Mouse (Mus musculus) kidney, embryonic 15.5 days (tissue): Measurements from ENCODE around the gene Arl11. TPM values are rescaled to one million over a fixed set of nuclear protein-coding genes. Genes with fewer than 3 reads are reported as not detected.
"Not testable (repeated sequence)": the region's sequence is repeated elsewhere in the genome, so short reads cannot be mapped to it uniquely, and the experiment has no call there.

Experiments
- ATAC-seq: fragments of 200-750 bp; cut with Nextera tagmentation; replicated peaks from 2 replicates; pipeline ENCODE4 v1.8.0; 2017; ENCODE audit warnings: moderate TSS enrichment; ENCODE audit not compliant: low FRiP score
- H3K27ac ChIP-seq: fragments of 300-500 bp; sonication (generic); 2 replicates; pipeline ENCODE4 v1.5.1; 2015; ENCODE audit warnings: mild to moderate bottlenecking, inconsistent platforms
- H3K27me3 ChIP-seq: fragments of 300-500 bp; sonication (generic); 2 replicates; pipeline ENCODE4 v1.6.1; 2015; ENCODE audit warnings: inconsistent platforms
- H3K36me3 ChIP-seq: fragments of 300-500 bp; sonication (generic); 2 replicates; pipeline ENCODE4 v1.6.1; 2015; ENCODE audit warnings: inconsistent platforms
- H3K4me1 ChIP-seq: fragments of 300-500 bp; sonication (generic); 2 replicates; pipeline ENCODE4 v1.6.1; 2015; ENCODE audit warnings: inconsistent platforms
- H3K4me2 ChIP-seq: fragments of 300-500 bp; sonication (generic); 2 replicates; pipeline ENCODE4 v1.6.1; 2015; ENCODE audit warnings: moderate library complexity, mild to moderate bottlenecking, inconsistent platforms
- H3K4me3 ChIP-seq: fragments of 300-500 bp; sonication (generic); replicated peaks from 2 replicates; pipeline ENCODE4 v1.5.1; 2015; ENCODE audit warnings: mild to moderate bottlenecking, inconsistent platforms
- H3K9ac ChIP-seq: fragments of 300-500 bp; sonication (generic); 2 replicates; pipeline ENCODE4 v1.6.1; 2015; ENCODE audit warnings: mild to moderate bottlenecking, inconsistent platforms
- H3K9me3 ChIP-seq: fragments of 300-500 bp; sonication (generic); replicated peaks from 2 replicates; pipeline ENCODE4 v1.6.1; 2016; ENCODE audit warnings: inconsistent platforms
- WGBS: fragments of 180-500 bp; shearing (Covaris S2); methylation state at CpG from one replicate; pipeline ENCODE4 v1.1.7; 2015; ENCODE audit warnings: mixed read lengths; 5-methylcytosine and 5-hydroxymethylcytosine counted together
- polyA plus RNA-seq: library from polyadenylated mRNA; unstranded; fragments of >200 nt; fragmentation: Nextera tagmentation; extraction: Ambion mirVana; gene quantifications from 2 replicates; pipeline ENCODE4 v1.2.1, GENCODE M21; 2015

The Arl11 gene
- polyA plus RNA-seq, 1 experiment from 2014 or later: 0.84 TPM

GRCm38 (mm10) chr14:61302428-61302827, 7.1 kb upstream of the Arl11 start:
- Histone ChIP-seq H3K9ac (no peak overlapping the region), H3K4me3 (no peak overlapping the region), H3K27ac (no peak overlapping the region), H3K36me3 (no peaks in the 10 kb centered on the region), H3K4me2 (no peak overlapping the region), H3K4me1 (no peaks in the 10 kb centered on the region), H3K9me3 (no peaks in the 10 kb centered on the region), H3K27me3 (no peaks in the 10 kb centered on the region)
- ATAC-seq: no peak
- WGBS: 77% methylated on average over 2 of the region's 2 CpGs

GRCm38 (mm10) chr14:61303969-61304609, 5.5 kb upstream of the Arl11 start:
- Histone ChIP-seq H3K36me3 (no peaks in the 10 kb centered on the region), H3K9ac (no peak overlapping the region), H3K27me3 (no peaks in the 10 kb centered on the region), H3K4me1 (no peaks in the 10 kb centered on the region), H3K4me2 (no peak overlapping the region), H3K27ac (no peak overlapping the region), H3K9me3 (no peaks in the 10 kb centered on the region), H3K4me3 (no peak overlapping the region)
- 70% methylated on average over 4 of the region's 4 CpGs for WGBS
- ATAC-seq: no peak

- Histone ChIP-seq H3K9ac (no peak overlapping the region), H3K27me3 (no peaks in the 10 kb centered on the region), H3K9me3 (no peaks in the 10 kb centered on the region), H3K4me1 (peaks cover 18% of the 10 kb centered on the region), H3K4me2 (no peak overlapping the region), H3K27ac (peak overlapping the region; percentile 27; the same call in 1 of the 2 replicates), H3K36me3 (no peaks in the 10 kb centered on the region), H3K4me3 (no peak overlapping the region)
- no peak for ATAC-seq
- WGBS: 48% methylated on average over 7 of the region's 7 CpGs
These were observed 651 bp downstream of the Arl11 start for GRCm38 (mm10) chr14:61310036-61310772.

- Histone ChIP-seq H3K9ac (no peak overlapping the region), H3K27me3 (no peaks in the 10 kb centered on the region), H3K4me2 (peak overlapping the region; percentile 3; the same call in 1 of the 2 replicates), H3K9me3 (no peaks in the 10 kb centered on the region), H3K27ac (no peak overlapping the region), H3K4me3 (no peak overlapping the region), H3K4me1 (peaks cover 18% of the 10 kb centered on the region), H3K36me3 (no peaks in the 10 kb centered on the region)
- 61% methylated on average over 12 of the region's 12 CpGs for WGBS
- ATAC-seq: no peak
These were observed 1.4 kb downstream of the Arl11 start for GRCm38 (mm10) chr14:61310963-61311362.

DNA sequence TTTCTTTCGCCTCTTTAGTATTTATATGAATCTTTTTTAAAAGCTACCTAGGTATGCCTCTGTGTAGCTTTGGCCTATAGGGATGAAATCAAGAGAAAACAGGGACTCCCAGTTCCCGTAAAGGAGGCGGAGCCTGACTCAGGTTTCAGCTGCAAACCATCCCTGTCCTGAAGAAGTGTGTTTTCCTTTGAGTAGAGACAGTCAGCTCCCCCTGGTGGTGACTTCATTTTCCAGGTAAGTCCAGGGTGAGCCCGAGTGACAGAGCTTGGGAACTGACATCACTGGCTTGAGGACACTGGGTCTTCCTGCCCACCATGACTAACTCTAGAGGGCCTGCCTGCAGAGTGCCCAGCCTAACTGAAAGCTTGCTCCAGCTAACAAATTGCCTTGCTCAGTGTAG, 7.3 kb downstream of the Arl11 start:
- peak; percentile 25; the same call in 1 of the 2 replicates for ATAC-seq
- H3K27ac ChIP-seq: no peak overlapping the region
- H3K27me3 ChIP-seq: no peaks in the 10 kb centered on the region
- H3K9me3 ChIP-seq: no peaks in the 10 kb centered on the region
- H3K36me3 ChIP-seq: no peaks in the 10 kb centered on the region
- no peak overlapping the region for H3K9ac ChIP-seq
- WGBS: 27% methylated on average over 4 of the region's 4 CpGs
- H3K4me1 ChIP-seq: no peaks in the 10 kb centered on the region
- H3K4me3 ChIP-seq: no peak overlapping the region
- no peak overlapping the region for H3K4me2 ChIP-seq

DNA sequence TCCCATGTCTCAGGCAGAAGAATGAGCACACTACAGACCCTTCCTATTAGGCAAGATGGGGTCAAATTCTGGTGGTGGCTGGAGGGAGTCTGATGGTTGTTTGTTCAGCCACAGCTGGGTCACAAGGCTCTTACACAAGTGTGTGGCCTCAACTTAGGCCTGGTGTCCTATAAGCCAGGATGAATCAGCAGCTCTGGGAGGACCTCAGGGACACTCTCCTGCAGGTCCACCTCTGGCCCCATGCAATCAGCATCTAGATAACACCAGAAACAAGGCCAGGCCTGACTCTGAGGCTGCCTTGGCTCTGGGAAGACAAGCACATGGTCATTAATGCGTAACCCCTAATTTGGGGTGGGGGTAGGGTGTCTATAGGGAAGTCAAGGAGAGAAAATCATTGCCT, 11.2 kb downstream of the Arl11 start:
- Histone ChIP-seq H3K27me3 (no peaks in the 10 kb centered on the region), H3K9me3 (0 out of 2 replicates have a peak, but pooled peaks cover 4% of the 10 kb centered on the region), H3K36me3 (no peaks in the 10 kb centered on the region), H3K4me2 (no peak overlapping the region), H3K27ac (no peak overlapping the region), H3K4me1 (no peaks in the 10 kb centered on the region), H3K4me3 (no peak overlapping the region), H3K9ac (no peak overlapping the region)
- 96% methylated on average over 1 of the region's 1 CpGs for WGBS
- ATAC-seq: no peak

GRCm38 (mm10) chr14:61321200-61321599, 11.6 kb downstream of the Arl11 start:
- H3K4me3 ChIP-seq: no peak overlapping the region
- H3K4me1 ChIP-seq: no peaks in the 10 kb centered on the region
- H3K27me3 ChIP-seq: no peaks in the 10 kb centered on the region
- no peak overlapping the region for H3K9ac ChIP-seq
- ATAC-seq: no peak
- H3K9me3 ChIP-seq: 0 out of 2 replicates have a peak, but pooled peaks cover 4% of the 10 kb centered on the region
- no peak overlapping the region for H3K4me2 ChIP-seq
- 81% methylated on average over 4 of the region's 4 CpGs for WGBS
- H3K27ac ChIP-seq: no peak overlapping the region
- H3K36me3 ChIP-seq: no peaks in the 10 kb centered on the region

DNA sequence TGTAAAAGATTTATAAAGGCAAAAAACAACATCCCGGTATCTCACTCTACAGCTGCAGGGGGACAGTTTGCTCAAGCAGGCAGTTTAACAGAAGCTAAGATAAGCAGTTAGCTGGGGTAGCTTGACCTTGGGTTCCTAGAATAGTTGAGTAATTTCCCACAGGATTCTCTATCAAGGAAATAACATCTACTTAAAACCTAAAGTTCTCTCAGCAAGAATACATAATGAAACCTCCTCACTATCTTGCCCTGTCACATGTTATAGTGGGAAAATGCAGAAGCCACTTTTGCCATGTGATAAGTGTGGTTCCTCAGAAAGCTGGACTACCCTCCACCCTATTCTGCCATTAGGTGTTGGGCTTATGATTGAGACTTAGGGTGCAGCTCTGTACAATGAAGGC, 13.2 kb downstream of the Arl11 start:
- Histone ChIP-seq H3K4me2 (no peak overlapping the region), H3K27ac (no peak overlapping the region), H3K4me3 (no peak overlapping the region), H3K36me3 (no peaks in the 10 kb centered on the region), H3K9ac (no peak overlapping the region), H3K27me3 (no peaks in the 10 kb centered on the region), H3K9me3 (0 out of 2 replicates have a peak, but pooled peaks cover 4% of the 10 kb centered on the region), H3K4me1 (peaks cover 4% of the 10 kb centered on the region)
- 94% methylated on average over 1 of the region's 1 CpGs for WGBS
- no peak for ATAC-seq

GRCm38 (mm10) chr14:61327007-61327406, 17.5 kb downstream of the Arl11 start:
- not testable (repeated sequence) for H3K9ac ChIP-seq, H3K27ac ChIP-seq, H3K36me3 ChIP-seq, ATAC-seq, H3K9me3 ChIP-seq, H3K4me3 ChIP-seq, H3K27me3 ChIP-seq, H3K4me2 ChIP-seq
- peaks cover 15% of the 10 kb centered on the region for H3K4me1 ChIP-seq
- 30% methylated on average over 6 of the region's 6 CpGs for WGBS

DNA sequence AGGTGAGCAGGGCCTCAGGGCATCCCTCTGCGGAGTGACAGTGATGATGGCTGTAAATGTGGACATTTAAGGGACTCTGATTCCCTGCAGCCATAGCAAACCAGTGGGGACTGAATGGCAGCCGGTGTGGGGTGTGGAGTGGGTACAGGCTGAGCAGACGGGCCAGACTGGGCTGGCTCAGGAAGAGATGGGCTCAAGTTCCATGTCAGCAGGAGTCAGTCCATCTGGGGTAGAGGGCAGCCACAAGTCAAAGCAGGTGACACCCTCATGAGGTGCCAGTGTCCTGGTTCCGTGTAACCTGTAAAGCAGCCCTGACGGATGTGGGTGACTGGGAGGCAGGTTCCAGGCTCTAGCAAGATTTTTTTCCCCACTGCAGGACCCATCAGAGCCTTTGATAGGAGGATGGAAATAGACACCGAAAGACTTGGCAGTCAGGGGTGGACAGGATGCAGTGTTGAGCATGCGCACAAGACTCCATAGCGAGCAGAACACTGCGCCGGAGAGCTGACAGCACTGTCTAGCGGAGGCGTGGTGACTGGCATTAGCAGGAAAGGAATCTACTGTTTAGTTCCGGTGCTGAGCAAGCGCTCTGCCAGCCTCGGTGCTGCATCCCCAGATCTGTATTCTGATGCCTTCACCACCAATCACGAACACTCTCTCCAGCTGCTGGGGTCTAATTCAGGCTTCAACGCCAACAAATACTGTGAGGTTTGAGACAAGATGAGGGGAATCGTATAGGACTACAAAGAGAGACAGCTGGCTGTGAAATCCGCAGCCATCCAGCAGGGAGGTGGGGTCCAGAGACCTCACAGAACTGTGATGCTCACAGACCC, 18.3 kb downstream of the Arl11 start:
- Histone ChIP-seq H3K36me3 (no peaks in the 10 kb centered on the region), H3K4me3 (peak overlapping the region; percentile 32), H3K27me3 (no peaks in the 10 kb centered on the region), H3K4me2 (peak overlapping the region; percentile 58), H3K4me1 (peaks cover 15% of the 10 kb centered on the region), H3K9me3 (no peaks in the 10 kb centered on the region), H3K9ac (no peak overlapping the region), H3K27ac (no peak overlapping the region)
- peak; percentile 64 for ATAC-seq
- 32% methylated on average over 19 of the region's 19 CpGs for WGBS

GRCm38 (mm10) chr14:61330591-61330990, 21.0 kb downstream of the Arl11 start:
- Histone ChIP-seq H3K4me1 (peaks cover 15% of the 10 kb centered on the region), H3K36me3 (no peaks in the 10 kb centered on the region), H3K27me3 (no peaks in the 10 kb centered on the region), H3K4me2 (peak overlapping the region; percentile 34; the same call in 1 of the 2 replicates), H3K9ac (no peak overlapping the region), H3K9me3 (no peaks in the 10 kb centered on the region), H3K27ac (no peak overlapping the region), H3K4me3 (no peak overlapping the region)
- no peak for ATAC-seq
- WGBS: 82% methylated on average over 11 of the region's 11 CpGs
